Mouse (Mus musculus) layer of hippocampus, adult 8-10 months (tissue): ENCODE results near the gene Ube4b. TPM values are rescaled to one million over a fixed set of nuclear protein-coding genes. Genes with fewer than 3 reads are reported as not detected.

ENCODE experiments used
- DNase-seq, 2 experiments: peaks; one replicate each; pipeline ENCODE4 v3.0.0; 2022; ENCODE audit warnings: low spot score in 2 of 2
- total RNA-seq, 4 experiments: library from RNA; stranded (reverse); gene quantifications; 2 replicates each; pipeline ENCODE4 v1.2.4; 2022

Gene Ube4b
- total RNA-seq, 4 experiments from 2014 or later: 91.3 to 108 (median 97.6) TPM

DNA sequence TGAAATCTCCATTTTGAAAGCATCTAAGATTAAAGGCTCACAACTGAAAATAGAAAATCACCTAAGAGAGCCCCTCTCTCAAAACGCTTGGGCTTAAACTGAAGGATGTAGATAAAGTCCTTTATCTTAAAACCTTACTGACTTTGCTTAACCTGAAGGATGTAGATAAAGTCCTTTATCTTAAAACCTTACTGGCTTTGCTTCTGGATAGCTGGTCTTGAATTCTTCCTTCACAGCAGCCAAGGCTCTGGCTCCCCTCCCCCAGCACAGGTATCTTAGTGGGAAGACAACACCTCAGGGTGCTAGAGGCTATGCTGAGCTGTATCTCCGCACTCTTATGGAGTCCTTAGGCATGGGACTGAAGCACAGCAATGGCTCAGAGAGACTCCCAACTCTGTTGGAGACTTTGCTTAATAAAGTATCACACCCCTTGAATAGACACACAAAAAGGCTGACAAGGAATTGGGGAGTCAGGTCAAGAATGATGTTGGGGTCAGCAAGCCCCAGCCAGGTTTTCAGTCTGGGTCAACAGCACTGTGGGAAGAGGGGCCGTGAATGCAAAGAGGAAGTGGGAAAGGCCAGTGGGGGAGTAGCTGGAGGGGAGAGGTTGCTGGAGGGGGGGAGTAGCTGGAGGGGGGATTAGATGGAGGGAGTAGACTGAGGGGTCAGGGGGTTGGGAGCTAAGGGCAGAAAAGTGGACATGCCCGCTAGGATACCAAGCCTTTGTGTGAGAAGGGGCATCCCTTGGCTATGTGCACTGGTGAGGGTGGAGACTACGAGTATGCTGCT is 86.9 kb downstream of the Ube4b start:
- no peak for DNase-seq

DNA sequence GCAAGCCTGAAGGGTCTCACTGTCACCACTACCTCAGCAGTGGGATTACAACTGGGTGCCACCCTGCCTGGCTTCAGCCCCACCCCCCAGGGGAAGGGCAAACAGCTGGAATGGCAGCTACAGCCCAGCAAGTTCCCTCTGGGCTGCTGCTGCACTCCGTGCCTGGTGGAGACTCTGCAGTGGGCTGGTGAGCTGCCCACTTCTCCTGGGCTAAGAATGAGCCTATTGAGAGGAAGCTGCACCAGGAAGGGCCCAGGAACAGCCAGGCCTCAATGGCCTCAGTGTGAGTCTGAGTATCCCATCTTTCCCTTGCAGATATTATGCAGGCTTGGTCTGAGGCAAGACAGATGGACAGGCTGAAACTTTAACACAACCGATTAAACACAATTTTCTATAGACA is 88.4 kb downstream of the Ube4b start:
- DNase-seq: peak; percentile 42 to 67

DNA sequence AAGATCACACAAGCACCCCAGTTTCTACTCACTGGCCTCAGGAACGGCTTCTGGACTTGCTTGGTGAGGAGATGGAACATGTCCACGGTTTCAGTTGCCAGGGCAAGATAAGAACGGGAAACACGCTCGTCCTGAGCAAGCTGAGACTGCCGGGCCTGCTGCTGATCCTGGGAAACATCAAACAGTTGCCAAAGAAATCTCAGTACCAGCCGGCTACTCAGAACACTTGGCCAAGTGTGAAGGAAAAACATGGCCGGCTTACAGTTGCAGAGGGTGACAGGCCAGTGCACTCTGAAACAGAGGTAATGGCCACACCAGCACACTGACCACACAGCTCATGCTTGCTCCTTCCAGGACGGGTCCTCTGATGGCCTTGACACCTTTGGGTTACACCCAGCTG is 89.2 kb downstream of the Ube4b start:
- DNase-seq: no peak

DNA sequence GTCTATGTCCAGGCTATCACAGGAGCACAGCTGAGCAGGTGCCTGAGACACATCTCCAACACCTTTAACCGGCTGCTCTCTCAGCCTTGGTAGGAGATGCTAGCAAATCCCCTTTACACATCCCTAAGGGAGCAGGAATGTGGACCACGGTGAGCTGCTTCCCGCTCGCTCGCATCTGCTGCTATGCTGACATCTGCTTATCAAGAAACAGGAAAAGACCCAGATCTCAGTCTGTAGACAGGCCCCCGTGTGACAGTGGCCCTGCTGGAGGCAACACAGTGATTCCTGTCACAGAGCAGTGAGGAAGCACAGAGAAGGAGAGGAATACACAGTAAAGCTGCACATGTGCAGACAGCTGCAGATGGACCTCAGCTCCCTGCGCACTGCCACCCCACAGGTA is 90.2 kb downstream of the Ube4b start:
- no peak for DNase-seq

DNA sequence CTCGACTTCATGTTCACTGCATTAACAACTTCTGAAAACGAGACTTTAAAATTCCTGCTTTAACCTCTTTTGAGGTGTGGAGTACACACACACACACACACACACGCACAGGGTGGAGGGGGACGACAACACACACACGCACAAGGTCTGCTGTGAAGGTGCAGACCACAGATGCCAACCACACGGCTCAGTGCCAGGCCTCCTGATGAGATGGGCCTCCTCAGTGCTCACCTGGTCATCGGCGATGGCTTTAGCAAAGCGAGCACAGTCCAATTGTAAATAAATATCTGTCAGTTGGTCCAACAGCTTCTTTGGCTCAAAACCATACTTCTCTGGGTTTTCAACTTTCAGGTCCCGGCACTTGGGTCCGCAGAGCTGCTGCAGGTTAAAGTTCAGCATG is 91.7 kb downstream of the Ube4b start:
- DNase-seq: no peak

DNA sequence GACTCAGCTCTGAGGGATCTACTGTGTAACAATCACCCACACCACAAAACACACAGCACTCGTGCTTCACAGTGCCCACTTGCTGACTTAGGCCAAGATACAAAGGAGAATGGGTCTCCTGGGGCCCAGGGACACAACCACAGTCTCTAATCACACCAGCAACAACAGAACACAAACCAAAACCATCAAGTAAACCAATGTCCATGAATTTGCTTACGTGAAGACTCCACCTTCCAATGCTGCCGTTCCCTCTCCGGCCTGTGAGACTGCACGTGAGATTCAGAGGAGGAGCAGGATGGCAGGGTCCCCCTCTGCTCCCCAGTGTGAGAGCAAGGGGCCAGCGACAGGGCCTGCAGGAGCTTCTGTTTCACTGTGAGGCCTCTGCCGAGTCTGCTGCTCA is 93.8 kb downstream of the Ube4b start:
- no peak for DNase-seq

DNA sequence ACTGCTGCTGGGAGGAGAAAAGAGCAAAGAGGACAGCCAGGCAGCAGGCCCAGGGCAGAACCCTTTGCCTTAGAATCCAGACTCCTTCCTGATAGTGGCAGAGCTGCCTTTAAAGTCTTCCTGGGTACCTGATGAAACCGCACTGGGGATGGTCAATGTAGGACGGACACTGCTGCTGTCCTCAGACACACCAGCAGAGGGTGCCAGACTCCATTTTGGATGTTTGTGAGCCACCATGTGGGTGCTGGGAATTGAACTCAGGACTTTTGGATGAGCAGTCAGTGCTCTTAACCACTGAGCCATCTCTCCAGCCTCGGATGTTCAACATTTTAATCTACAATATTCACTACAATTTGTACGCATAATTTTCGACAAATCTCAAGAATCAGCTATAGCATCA is 96.1 kb downstream of the Ube4b start:
- DNase-seq: no peak

DNA sequence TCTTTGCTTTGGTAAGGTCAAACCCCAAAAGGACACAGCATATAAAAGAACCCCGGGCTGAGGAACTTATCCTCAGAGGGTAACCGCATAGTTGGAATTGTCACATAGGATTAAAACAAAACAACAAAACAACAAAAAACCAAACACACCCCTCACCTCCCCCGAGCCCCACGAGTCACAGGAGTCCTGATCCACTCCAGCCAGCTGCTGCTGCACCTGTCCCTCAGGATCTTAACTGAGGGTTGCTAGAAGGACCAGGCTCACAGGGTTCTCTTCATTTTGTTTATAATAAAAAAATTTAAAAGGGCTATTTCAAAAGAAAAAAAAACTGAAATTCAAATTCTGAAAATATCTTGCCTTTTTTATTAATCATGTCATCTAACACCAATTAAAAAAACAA is 97.8 kb downstream of the Ube4b start:
- no peak for DNase-seq

DNA sequence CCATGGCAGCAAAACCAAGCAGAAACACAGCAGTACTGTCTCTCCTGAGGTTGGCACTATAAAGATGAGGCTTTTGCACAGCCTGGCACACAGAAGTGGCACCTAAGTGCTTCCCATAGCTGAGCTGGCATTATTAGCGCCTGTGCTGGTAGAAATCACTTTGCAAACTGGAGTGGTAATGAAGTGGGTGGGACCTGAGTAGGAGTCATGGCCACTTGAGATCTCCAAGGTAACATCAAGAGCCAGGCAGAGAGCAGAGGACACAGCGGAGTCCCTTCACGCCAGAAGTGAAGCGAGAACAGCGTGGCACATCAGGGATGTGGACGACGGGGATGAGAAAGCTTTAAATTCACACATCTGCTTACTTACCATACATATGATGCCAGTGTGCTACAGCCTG is 99.3 kb downstream of the Ube4b start:
- no peak for DNase-seq

DNA sequence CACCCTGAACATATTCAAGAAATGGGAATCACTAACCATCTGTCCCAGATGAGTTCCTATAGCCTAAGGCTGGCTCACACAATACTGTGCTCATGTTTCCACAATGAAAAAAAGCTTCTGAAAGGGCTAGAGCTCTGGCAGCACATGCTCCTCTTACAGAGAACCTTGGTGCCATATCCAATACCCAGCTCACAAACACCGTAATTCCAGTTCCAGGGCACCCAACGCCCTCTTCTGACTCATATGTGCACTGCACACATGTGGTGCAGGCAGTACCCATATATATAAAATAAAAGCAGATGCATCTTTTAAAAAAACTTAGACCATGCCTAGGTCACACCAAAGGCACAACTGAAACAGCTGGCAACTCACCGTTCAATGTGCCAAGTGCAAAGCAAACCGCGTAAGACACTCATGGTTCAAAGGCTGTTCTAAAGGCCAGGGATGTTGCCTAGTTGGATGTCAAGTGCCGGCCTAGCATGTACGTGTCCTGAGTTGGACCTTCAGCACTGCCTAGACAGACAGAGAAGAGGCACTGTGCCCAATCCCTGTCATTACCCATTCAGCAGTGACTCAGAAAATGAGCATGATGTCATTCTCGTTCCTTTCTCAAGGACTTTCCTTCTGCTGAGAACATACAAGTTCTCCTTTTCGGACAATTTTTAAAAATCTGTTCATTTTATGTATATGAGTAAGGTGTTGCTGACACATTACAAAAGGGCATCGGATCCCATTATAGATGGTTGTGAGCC is 101.0 kb downstream of the Ube4b start:
- no peak for DNase-seq

DNA sequence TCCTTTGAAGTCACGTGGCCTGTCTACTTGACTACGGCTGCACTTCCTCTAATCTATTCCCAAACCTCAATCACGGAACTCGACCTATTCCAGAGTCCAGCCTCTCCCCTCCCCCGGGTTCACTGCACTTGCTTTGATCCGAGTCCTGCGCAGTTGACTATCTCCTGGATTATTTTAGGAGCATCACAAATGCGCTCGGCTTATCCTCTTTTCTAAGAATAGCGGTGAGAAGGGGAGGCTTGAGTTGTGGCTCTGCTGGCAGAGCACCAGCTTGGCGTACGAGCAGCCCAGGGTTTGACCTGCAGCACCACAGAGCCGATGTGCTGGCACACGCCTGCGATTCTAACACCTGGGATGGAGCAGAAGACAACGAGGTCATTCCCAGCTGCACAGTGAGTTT is 102.8 kb downstream of the Ube4b start:
- no peak for DNase-seq

DNA sequence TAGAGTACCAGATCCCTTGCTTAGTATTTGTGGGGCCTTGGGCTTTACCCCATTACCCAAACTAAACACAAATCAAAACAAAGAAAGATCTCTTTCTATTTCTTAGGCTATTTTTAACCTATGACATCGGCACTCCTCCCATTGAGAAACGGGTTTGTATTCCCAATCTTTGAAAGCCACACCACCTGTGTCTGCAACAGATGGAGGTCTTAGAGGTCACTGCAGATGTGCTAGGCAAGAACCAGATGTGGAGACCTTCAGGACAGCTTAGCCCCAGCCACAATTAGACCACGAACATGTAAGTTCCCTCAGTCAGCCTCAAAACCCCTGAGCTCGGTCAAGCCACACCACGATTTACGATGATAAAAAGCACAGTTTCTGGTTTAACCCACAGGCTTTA is 103.8 kb downstream of the Ube4b start:
- DNase-seq: no peak

DNA sequence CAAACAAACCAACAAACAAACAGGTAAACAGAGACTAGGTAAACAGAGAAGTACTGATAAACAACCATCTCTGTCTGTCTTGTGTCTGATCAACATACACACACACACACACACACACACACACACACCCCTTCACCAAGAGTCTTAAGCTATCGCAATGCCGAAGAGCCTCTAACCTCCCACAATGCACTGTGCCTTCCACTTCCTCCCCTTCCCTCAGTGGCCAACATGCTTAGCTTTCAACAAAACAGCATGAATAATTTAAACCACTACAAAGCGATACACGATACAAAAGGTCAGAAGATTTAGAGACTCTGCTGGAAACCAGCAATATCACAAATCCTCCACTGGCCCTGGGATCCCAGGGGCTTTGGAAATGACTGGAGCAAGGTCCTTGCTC is 104.3 kb downstream of the Ube4b start:
- no peak for DNase-seq

DNA sequence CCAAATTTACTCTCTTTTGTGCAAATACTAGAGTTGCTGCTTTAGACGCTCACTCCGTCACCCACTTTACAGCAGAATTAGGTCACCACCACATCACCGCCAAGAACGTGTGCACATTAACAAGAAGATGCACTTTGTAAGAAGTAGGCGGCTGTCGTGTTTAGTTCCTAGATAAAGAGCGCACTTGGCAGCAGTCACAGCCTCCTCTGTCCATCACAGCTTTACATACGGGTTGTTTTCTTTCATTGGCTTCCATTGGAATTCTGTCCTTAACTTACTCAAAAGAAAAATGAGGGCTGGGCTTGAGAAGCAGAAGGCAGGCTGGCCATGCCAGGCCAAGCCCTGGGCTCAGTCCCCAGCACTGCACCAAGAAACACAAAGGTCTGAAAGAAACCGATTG is 107.5 kb downstream of the Ube4b start:
- DNase-seq: no peak

DNA sequence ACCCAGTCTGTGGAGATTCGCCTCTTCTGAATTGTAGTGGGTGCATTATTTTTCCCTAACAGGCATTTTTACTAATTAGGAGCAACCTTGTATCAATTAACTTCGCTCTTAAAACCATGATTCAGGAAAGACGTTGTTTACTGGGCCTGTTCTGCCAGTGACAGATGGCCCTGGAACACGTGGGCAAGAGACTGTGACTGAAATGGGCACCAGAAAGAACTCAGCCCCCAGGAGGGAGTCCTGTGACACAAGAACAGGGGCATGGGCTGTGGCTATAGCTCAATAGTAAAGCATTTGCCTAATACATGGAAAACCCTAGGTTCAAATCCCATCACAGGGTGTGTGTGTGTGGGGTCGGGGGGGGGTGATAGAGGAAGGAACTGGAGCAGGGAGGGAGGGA is 109.2 kb downstream of the Ube4b start:
- DNase-seq: peak; percentile 61 to 63

DNA sequence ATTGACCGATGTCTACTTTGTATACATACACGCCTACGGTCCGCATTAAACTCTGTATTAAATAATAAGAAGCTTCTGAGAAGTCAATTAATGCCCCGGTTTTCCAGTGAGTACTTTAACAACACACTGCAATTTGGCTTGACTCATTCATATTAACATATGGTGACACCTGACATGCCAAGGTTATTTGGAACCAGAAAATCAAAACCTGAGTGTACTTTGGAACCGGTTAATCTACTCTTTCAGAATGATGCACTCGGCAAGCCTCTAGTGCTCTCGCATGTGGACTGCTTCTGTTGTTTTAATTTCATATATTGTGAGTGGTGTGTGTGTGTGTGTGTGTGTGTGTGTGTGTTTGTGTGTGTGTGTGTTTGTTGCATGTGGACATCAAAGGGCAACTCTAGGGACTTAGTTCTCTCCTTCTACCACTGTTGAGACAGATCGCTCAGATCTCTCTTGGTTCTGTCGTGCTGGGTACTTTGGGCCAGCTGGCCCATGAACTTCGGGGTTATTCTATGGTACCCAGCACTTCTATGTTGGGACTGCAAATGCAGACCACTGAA is 112.2 kb downstream of the Ube4b start:
- no peak for DNase-seq

DNA sequence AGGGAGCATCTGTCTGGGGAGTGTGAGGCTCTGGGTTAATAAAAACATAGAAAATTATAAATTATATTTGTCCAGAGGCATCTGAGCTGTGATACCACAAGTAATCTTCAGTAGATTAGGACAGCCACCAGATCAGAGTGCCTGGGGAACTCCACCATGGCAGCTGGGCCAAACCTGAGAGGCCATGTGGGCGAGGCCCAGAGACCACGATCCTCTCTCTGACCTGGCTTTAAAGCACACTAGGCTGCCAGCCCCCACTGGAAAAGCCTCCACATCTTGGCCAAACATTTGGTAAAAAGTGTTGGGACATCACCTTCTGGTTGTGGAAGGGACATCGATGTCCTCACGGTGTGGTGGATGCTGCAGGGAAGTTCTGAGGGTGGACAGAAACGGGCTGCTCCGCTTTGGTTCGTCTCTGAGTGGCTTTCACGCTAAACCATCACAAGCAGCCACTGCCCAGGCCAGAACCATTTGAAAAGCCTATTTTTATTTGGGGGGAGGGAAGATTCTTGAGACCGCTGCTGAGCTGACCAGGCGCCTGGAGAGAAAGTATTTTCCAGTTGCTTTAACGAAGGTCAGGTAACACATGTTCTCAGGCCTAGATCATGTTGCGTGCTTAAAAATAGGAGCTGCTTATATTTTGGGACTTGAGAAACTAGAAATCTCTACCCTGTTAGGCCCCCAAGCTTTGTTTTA is 112.8 kb downstream of the Ube4b start:
- no peak for DNase-seq

DNA sequence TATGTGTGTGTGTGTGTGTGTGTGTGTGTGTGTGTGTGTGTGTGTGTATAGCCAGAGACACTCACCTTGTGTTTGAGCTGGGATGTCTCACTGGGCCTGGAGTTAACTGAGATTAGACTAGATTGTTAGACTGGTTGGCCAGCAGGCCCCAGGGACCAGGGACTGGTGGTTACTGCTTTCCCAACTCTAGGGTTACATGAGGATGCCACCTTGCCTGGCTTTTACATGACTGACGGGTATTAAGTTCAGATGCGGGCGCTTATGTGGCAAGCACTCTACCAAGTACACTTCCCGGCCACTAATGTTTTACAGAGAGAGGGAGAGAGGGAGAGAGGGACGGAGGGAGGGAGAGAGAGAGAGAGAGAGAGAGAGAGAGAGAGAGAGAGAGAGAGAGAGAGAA is 114.6 kb downstream of the Ube4b start:
- no peak for DNase-seq

DNA sequence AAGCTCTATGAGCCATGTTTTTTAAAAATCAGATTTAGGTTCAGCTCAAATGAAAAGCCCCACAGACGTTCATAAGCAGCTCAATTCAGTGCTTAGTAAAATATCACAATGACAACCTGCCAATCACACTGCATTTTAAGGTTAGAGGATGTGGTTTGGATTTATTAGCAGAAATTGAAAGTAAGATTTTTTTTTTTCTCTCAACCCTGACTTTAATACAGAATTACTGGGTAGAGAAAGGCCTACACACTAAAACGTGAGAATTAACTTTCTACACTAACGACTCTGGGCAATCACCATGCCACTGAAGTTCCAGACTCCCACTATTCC is 118.1 kb downstream of the Ube4b start:
- DNase-seq: no peak

DNA sequence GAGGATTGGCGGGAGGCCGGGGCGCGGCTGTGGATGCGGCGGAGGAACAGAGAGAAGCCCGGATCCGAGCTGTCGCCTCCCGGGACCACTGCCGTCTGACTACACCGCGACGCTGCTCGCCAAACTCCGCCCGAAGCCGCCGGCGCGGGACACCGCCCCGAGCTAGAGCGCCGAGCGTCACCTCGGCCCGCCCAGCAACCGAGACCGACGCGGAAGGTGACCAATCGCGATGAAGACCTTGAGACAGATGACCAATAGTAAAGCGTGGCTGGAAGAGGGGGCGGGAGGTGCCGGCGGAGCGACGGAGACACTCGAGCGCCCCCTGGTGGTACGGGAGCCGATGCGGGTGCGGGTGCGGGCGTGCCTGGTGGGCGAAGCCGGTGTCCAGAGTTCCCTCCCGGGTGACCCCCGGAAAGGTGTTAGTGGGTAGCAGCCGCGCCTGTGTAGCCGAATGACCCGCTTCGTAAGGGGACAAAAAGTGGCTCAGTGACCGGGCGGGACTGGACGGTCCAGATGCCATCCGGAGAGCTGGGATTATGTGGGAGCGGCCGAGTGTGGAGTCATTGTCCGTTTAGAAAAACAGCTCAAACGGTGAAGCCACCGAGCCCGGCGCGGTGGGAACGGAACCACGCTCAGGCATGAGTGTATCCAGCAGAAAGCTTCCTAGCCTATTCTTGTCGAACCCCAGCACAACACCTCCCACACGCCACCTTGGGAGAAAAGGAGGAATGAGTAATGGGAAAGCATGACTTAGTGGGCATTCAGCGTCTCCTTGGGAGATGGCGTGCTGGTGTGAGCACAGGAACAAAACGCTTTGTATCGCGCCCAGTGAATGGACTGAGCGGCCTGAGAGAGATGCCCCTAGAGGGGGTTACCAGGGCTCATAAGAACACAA is 118.7 kb downstream of the Ube4b start, which contains the start of gene Kif1b:
Gene Kif1b (minus strand): TSS at position 98 of the 895 bp plus-strand sequence.
- peak; percentile 96 to 100 for DNase-seq
